ENCODE assay signal across 8 mouse cellular contexts in the genomic region with DNA sequence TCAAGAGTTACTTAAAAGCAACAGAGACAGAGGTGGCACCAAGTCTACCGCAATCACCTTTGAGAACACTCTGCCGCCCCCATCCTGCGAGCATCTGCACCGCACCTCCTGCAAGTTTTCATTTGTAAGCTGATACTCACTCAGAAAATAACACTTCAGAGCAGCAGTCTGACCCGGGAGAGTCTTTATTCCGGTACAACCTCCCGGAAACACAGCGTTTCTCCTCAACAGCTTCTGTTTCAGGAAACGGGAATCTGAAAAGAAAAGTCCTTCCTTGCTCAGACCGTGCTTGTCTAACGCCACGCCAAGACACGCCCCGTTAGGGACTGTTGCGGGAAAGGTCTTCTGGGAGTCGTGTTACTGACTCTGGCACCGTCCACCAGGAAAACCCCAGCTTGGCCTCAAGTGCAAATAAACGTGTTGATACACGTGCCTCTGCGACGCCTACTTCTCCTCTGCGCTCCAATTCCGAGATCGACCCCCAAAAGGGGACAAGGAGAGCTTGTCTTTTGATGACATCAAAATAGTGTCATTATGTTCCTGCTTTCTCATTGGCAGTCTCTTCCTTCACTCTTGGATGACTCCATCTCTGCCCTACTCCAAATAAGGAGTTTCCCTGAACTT. TPM values are rescaled to one million over a fixed set of nuclear protein-coding genes. Genes with fewer than 3 reads are reported as not detected.
DNase-seq lines count a peak whose midpoint lies in the region; ATAC-seq and TF ChIP-seq lines count a peak whose summit lies in the region.

TSS of gene Alpk1 (minus strand) at position 507 of the 624 bp plus-strand sequence.

- in situ Hi-C loops in ES-E14 (cut with MboI; ENCODE audit: low sequenced_read_pairs in 2 of 2, unreplicated experiment in 2 of 2), result no loop called here

- WGBS in hindbrain, embryonic 13.5 days, result 2% methylated on average over 24 of the region's 24 CpGs
- WGBS in macrophage (ENCODE audit: missing documents), result under 1% methylated on average over 24 of the region's 24 CpGs

- no peaks in the 10 kb centered on the region for H3K36me3 ChIP-seq in ES-E14 (ENCODE audit: control insufficient read depth, insufficient read depth, low read length, poor library complexity, severe bottlenecking)
- no peaks in the 10 kb centered on the region for H3K36me3 ChIP-seq in hindbrain, embryonic 13.5 days
- H3K36me3 ChIP-seq in macrophage (ENCODE audit: inconsistent target), result no peaks in the 10 kb centered on the region

- H3K27me3 ChIP-seq in hindbrain, embryonic 13.5 days, result peaks cover 11% of the 10 kb centered on the region; the same call in 1 of the 2 replicates

- no peak for ATAC-seq in hindbrain, embryonic 13.5 days (ENCODE audit: low FRiP score)

- peak within 1 kb of the TSS; percentile 58 for H3K4me2 ChIP-seq in hindbrain, embryonic 13.5 days

- H3K27ac ChIP-seq in ES-E14 (ENCODE audit: insufficient read depth, low read depth, low read length, poor library complexity, severe bottlenecking) (no peak within 1 kb of the TSS), macrophage (peak within 1 kb of the TSS; percentile 88)
- H3K27ac ChIP-seq in hindbrain, embryonic 13.5 days, result no peak within 1 kb of the TSS

- peaks cover 14% of the 10 kb centered on the region for H3K79me2 ChIP-seq in macrophage (ENCODE audit: inconsistent target)

- H3K9ac ChIP-seq in ES-E14 (ENCODE audit: insufficient read depth, low read depth, low read length, poor library complexity, severe bottlenecking), result no peak within 1 kb of the TSS
- H3K9ac ChIP-seq in hindbrain, embryonic 13.5 days, result 0 out of 2 replicates have a peak within 1 kb of the TSS, but pooled peaks have one; percentile 51

- no peaks in the 10 kb centered on the region for H3K9me3 ChIP-seq in ES-E14 (ENCODE audit: control insufficient read depth, insufficient read depth, low read depth, low read length)
- no peaks in the 10 kb centered on the region for H3K9me3 ChIP-seq in hindbrain, embryonic 13.5 days

- peak; percentile 50 for DNase-seq in ES-E14 (ENCODE audit: low read depth, low spot score)
- peak; percentile 59 for DNase-seq in brain, adult 2 months (ENCODE audit: low read depth, low spot score)
- peak; percentile 55 for DNase-seq in forelimb bud, embryonic 11.5 days (ENCODE audit: low read depth, low spot score)
- DNase-seq in layer of hippocampus, postnatal 36 days, result peak; percentile 28 to 53
- peak; percentile 52 for DNase-seq in right cerebral cortex, postnatal 14 days
- DNase-seq in yolk sac, embryonic 10.5 days (ENCODE audit: low spot score), result peak; percentile 52

- no peaks in the 10 kb centered on the region for H3K4me1 ChIP-seq in ES-E14 (ENCODE audit: control insufficient read depth in 2 of 2, insufficient read depth in 2 of 2, low read length in 2 of 2, poor library complexity in 1 of 2)
- H3K4me1 ChIP-seq in hindbrain, embryonic 13.5 days (replicated peaks), result peaks cover 5% of the 10 kb centered on the region; the same call in 1 of the 2 replicates

- H3K4me3 ChIP-seq in ES-E14 (ENCODE audit: insufficient read depth in 1 of 2, low read depth in 1 of 2, low read length in 2 of 2, poor library complexity in 1 of 2, severe bottlenecking in 1 of 2), result peak within 1 kb of the TSS; percentile 2 to 64; a peak in 3 of 4 replicates
- peak within 1 kb of the TSS; percentile 36 for H3K4me3 ChIP-seq in hindbrain, embryonic 13.5 days
- H3K4me3 ChIP-seq in macrophage (ENCODE audit: inconsistent target), result peak within 1 kb of the TSS; percentile 51

TF ChIP-seq in ES-E14, 5 proteins besides CTCF, POLR2A, EP300 and RAD21:
- TF ChIP-seq MAFK (IDR thresholded peaks at IDR 0.05; ENCODE audit: insufficient read depth, low read depth, low read length) (no peak), ZNF384 (IDR thresholded peaks at IDR 0.05; ENCODE audit: low read depth, low read length) (no peak), HCFC1 (IDR thresholded peaks at IDR 0.05; ENCODE audit: borderline replicate concordance, insufficient read depth, low read length) (no peak), CHD2 (IDR thresholded peaks at IDR 0.05; ENCODE audit: low read depth, low read length) (no peak), ZC3H11A (IDR thresholded peaks at IDR 0.05; ENCODE audit: borderline replicate concordance, low read depth, low read length) (no peak)

RNA-seq across cellular contexts. Expression of gene Alpk1, which starts in this region (rescaled TPM):
- 0.63 and 0.80 TPM in 2 replicates for total RNA-seq in ES-E14 (2012; rRNA removed)
- 0.79 and 1.3 TPM in 2 replicates for polyA plus RNA-seq in hindbrain, embryonic 13.5 days (2015; fragmentation: Nextera tagmentation; extraction: Ambion mirVana)
- 1 to 10 TPM; 7.8 to 7.9 TPM for total RNA-seq in layer of hippocampus, postnatal 36 days (2021)
- 100 to 1,000 TPM in 25 of 26 experiments, 10 to 100 TPM in 1; 96.7 to 290 (median 134) TPM for total RNA-seq in macrophage (2018; cell fraction: chromatin; rRNA removed)
- 10 to 100 TPM in 24 of 26 experiments, 1 to 10 TPM in 2; 9.5 to 19.4 (median 12.8) TPM for total RNA-seq in macrophage (2018; cell fraction: cytosol; rRNA removed)
- total RNA-seq in macrophage (2018; cell fraction: nucleus; rRNA removed), result 100 to 1,000 TPM in 7 of 26 experiments, 10 to 100 TPM in 19; 54.1 to 169 (median 76.7) TPM
- 7.5 to 13.0 TPM (median 12.4 TPM) in 3 replicates for polyA plus RNA-seq in macrophage (2018)

Comparison
In these comparisons a context has a peak if more than half of its experiments do, and no peak if none do; other contexts are left out.
1. Peak in DNase-seq and H3K4me3 ChIP-seq in ES-E14; RNA of the gene not detected or under 1 TPM.